Mouse (Mus musculus) Patski (cell line): Measurements from ENCODE around the gene Ttll5. TPM values are rescaled to one million over a fixed set of nuclear protein-coding genes. Genes with fewer than 3 reads are reported as not detected.
A peak's percentile ranks its signal among the peaks of the same experiment; 100 is the strongest.

Experiments used
- ATAC-seq: fragments of 100-300 bp; one replicate; pipeline ENCODE4 v1.8.0; 2021
- CTCF ChIA-PET: fragments of 350-600 bp; sonication (Branson Sonifier 250); formaldehyde crosslinking; loops from one replicate; lab custom pipeline; 2022; ENCODE audit warnings: inconsistent platforms; lab: Charles Lee
- POLR2A ChIA-PET: fragments of 350-600 bp; sonication (Branson Sonifier 250); formaldehyde crosslinking; loops from one replicate; lab custom pipeline; 2022; ENCODE audit warnings: antibody characterized with exemption, inconsistent platforms; lab: Charles Lee
- DNase-seq: peaks from one replicate; pipeline ENCODE4 v3.0.0-alpha.2; 2011; ENCODE audit warnings: low read depth, low spot score
- H3K27me3 ChIP-seq: fragments of 371-371 bp; one replicate; pipeline ENCODE4 v1.5.1; 2021
- CTCF ChIP-seq: fragments of 100-300 bp; IDR thresholded peaks from one replicate; pipeline ENCODE4 v1.5.1; 2021
- in situ Hi-C: fragments of 300-500 bp; cut with MboI; formaldehyde crosslinking; loops from 3 replicates; pipeline ENCODE4 v1.11.1; 2018; ENCODE audit warnings: low pct_unique_long_range_greater_than_20kb, mixed read lengths
- polyA plus RNA-seq: library from polyadenylated mRNA; unstranded; gene quantifications from one replicate; pipeline ENCODE4 v1.2.3, GENCODE M21; 2021

The Ttll5 gene
- polyA plus RNA-seq, 1 experiment from 2014 or later: 14.5 TPM

GRCm38 (mm10) chr12:85949667-85950066 is 125.2 kb downstream of the Ttll5 start:
- TF ChIP-seq CTCF: no peak
- POLR2A ChIA-PET: no interaction called here

GRCm38 (mm10) chr12:85950371-85950770 is 125.9 kb downstream of the Ttll5 start:
- in situ Hi-C loops: no loop called here
- ATAC-seq (no peak), DNase-seq (no peak)
- ChIA-PET POLR2A (no interaction called here), CTCF (no interaction called here)
- no peaks in the 10 kb centered on the region for H3K27me3 ChIP-seq
- TF ChIP-seq CTCF: no peak

More at GRCm38 (mm10) chr12:85949667-85950066, 125.2 kb downstream of the Ttll5 start:
- in situ Hi-C loops: no loop called here
- DNase-seq (no peak), ATAC-seq (no peak)
- H3K27me3 ChIP-seq: no peaks in the 10 kb centered on the region
- CTCF ChIA-PET: interaction anchor here (1.1 kb wide), 1 partner anchor 47 kb away, joined by 3 read pairs; no protein-coding TSS in a partner anchor

GRCm38 (mm10) chr12:85951036-85951435 is 126.6 kb downstream of the Ttll5 start:
- ChIA-PET CTCF (interaction anchor here (1.3 kb wide), 1 partner anchor 125 kb away, joined by 3 read pairs; no protein-coding TSS in a partner anchor), POLR2A (no interaction called here)
- no peak for DNase-seq
- H3K27me3 ChIP-seq: no peaks in the 10 kb centered on the region
- ATAC-seq: no peak
- in situ Hi-C loops: no loop called here
- TF ChIP-seq CTCF: no peak

GRCm38 (mm10) chr12:85951822-85952221 is 127.4 kb downstream of the Ttll5 start:
- DNase-seq (no peak), ATAC-seq (no peak)
- ChIA-PET CTCF (interaction anchor here (1.3 to 1.6 kb wide), 2 partner anchors 10 to 125 kb away, joined by 3 to 4 read pairs; no protein-coding TSS in a partner anchor), POLR2A (no interaction called here)
- TF ChIP-seq CTCF: peak; percentile 63
- H3K27me3 ChIP-seq: no peaks in the 10 kb centered on the region
- in situ Hi-C loops: no loop called here

GRCm38 (mm10) chr12:85952349-85952748 is 127.9 kb downstream of the Ttll5 start:
- ATAC-seq (no peak), DNase-seq (no peak)
- CTCF ChIA-PET: interaction anchor here (1.3 to 1.6 kb wide), 2 partner anchors 11 to 124 kb away, joined by 3 to 4 read pairs; no protein-coding TSS in a partner anchor
- in situ Hi-C loops: no loop called here
- TF ChIP-seq CTCF: no peak
- POLR2A ChIA-PET: no interaction called here
- H3K27me3 ChIP-seq: no peaks in the 10 kb centered on the region

GRCm38 (mm10) chr12:85954167-85954566 is 129.7 kb downstream of the Ttll5 start:
- DNase-seq (no peak), ATAC-seq (no peak)
- in situ Hi-C loops: no loop called here
- POLR2A ChIA-PET: no interaction called here
- CTCF ChIA-PET: interaction anchor here (0.7 to 1.0 kb wide), 2 partner anchors 23 to 68 kb away, joined by 3 read pairs; no protein-coding TSS in a partner anchor
- no peaks in the 10 kb centered on the region for H3K27me3 ChIP-seq
- TF ChIP-seq CTCF: no peak

GRCm38 (mm10) chr12:85955062-85955461 is 130.6 kb downstream of the Ttll5 start:
- DNase-seq (no peak), ATAC-seq (no peak)
- in situ Hi-C loops: loop anchor here (5.0 kb wide), 1 partner anchor 122 kb away; the partner anchor contains the start of gene Tgfb3
- TF ChIP-seq CTCF: no peak
- ChIA-PET CTCF (interaction anchor here (1.0 to 2.0 kb wide), 2 partner anchors 68 to 121 kb away, joined by 3 to 6 read pairs; no protein-coding TSS in a partner anchor), POLR2A (no interaction called here)
- H3K27me3 ChIP-seq: no peaks in the 10 kb centered on the region

GRCm38 (mm10) chr12:85955690-85956089 is 131.2 kb downstream of the Ttll5 start:
- CTCF ChIA-PET: interaction anchor here (2.0 kb wide), 1 partner anchor 121 kb away, joined by 6 read pairs; no protein-coding TSS in a partner anchor
- POLR2A ChIA-PET: no interaction called here
- no peaks in the 10 kb centered on the region for H3K27me3 ChIP-seq
- ATAC-seq (no peak), DNase-seq (no peak)
- in situ Hi-C loops: loop anchor here (5.0 kb wide), 1 partner anchor 122 kb away; the partner anchor contains the start of gene Tgfb3
- no peak for TF ChIP-seq CTCF

GRCm38 (mm10) chr12:85956251-85956650 is 131.8 kb downstream of the Ttll5 start:
- no peak for ATAC-seq
- TF ChIP-seq CTCF: no peak

GRCm38 (mm10) chr12:85958460-85958859 is 134.0 kb downstream of the Ttll5 start:
- POLR2A ChIA-PET: no interaction called here
- DNase-seq: no peak
- no peak for TF ChIP-seq CTCF
- CTCF ChIA-PET: no interaction called here
- in situ Hi-C loops: loop anchor here (5.0 kb wide), 1 partner anchor 119 kb away; the partner anchor contains the start of gene Tgfb3
- ATAC-seq: no peak
- H3K27me3 ChIP-seq: no peaks in the 10 kb centered on the region

More at GRCm38 (mm10) chr12:85956251-85956650, 131.8 kb downstream of the Ttll5 start:
- no peaks in the 10 kb centered on the region for H3K27me3 ChIP-seq
- CTCF ChIA-PET: interaction anchor here (2.0 kb wide), 1 partner anchor 120 kb away, joined by 6 read pairs; no protein-coding TSS in a partner anchor
- POLR2A ChIA-PET: no interaction called here
- DNase-seq: no peak
- in situ Hi-C loops: loop anchor here (5.0 kb wide), 1 partner anchor 121 kb away; the partner anchor contains the start of gene Tgfb3
